Mouse (Mus musculus): ENCODE measurements around the gene Leap2. TPM values are rescaled to one million over a fixed set of nuclear protein-coding genes. Genes with fewer than 3 reads are reported as not detected.

Leap2 gene
- total RNA-seq, 2 experiments from 2014 or later = not detected

DNA sequence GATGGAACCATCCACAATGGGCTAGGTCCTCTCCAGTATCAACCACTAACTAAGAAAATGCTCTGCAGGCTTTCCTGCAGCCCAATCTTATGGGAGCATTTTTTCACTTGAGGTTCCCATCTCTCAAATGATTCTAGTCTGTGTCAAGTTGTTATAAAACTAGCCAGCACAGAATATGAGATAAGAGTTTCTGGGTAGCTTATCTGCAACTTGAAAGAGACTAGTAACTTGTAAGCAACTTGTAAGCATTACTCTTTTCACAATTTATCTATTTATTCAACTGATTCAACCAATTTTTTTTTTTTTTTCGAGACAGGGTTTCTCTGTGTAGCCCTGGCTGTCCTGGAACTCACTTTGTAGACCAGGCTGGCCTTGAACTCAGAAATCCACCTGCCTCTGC, 19.3 kb downstream of the Leap2 start:
- no peak for DNase-seq
- intact Hi-C loops (cut with DNase I; ENCODE audit: low total_unique reads) = no loop called here

GRCm38 (mm10) chr11:53393856-53394255, 29.1 kb downstream of the Leap2 start:
- intact Hi-C loops (cut with DNase I; ENCODE audit: low total_unique reads) = no loop called here
- DNase-seq = no peak

DNA sequence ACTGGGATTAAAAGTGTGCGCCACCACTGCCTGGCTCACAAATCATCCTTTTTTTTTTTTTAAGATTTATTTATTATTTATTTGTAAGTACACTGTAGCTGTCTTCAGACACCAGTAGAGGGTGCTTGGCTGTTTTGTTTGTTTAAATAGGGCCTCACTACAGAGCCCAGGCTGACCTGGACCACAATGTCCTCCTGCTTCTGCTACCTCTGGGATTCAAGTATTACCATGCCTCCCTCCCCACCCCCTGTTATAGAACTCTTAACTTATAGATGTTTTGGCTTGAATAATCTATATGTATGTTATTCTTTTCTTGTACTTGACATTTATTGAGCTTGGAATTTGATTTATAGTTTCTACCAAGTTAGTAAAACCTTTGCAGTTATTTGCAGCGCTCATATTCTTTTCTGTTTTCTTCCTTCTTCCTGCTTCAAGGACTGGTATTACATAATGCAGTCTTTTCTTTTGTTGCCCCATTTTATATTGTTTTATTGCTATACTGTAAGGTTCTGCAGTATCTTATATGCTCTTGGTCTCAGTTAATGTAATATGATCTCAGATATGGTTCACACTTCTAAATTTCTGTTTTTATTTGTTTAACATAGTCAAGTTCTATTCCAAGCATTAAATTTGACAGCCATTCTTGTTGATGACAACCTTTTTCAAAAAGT, 39.1 kb downstream of the Leap2 start:
- intact Hi-C loops (cut with DNase I; ENCODE audit: low total_unique reads) = no loop called here
- DNase-seq = no peak

GRCm38 (mm10) chr11:53378918-53379317, 44.1 kb downstream of the Leap2 start:
- intact Hi-C loops (cut with DNase I; ENCODE audit: low total_unique reads) = no loop called here

More at GRCm38 (mm10) chr11:53378918-53379317, 44.1 kb downstream of the Leap2 start:
- DNase-seq = no peak

Small RNA genes lying within 50 kb of the gene (microRNA-seq; reads per million reads assigned to microRNA genes)
- 0 reads per million in 2 experiments for gene Mir6920

Other genes starting within 250 kb of the Leap2 start
- gene Hspa4, start 122.7 kb downstream of the Leap2 start, total RNA-seq (2021) = 100 to 1,000 TPM in 1 of 2 experiments, 10 to 100 TPM in 1; 94.8 to 113 TPM
- gene Zcchc10, start 98.5 kb downstream of the Leap2 start, total RNA-seq (2021) = 1 to 10 TPM; 7.4 to 8.7 TPM
- 10 to 100 TPM; 82.6 to 94.5 TPM for gene Aff4, start 72.3 kb downstream of the Leap2 start, total RNA-seq (2021)
- 1,000 to 10,000 TPM; 1,068 to 1,224 TPM for gene Uqcrq, start 7.7 kb upstream of the Leap2 start, total RNA-seq (2021)
- gene Gdf9, start 7.9 kb upstream of the Leap2 start, total RNA-seq (2021) = under 1 TPM; 0.33 to 0.68 TPM
- not detected for gene Gm10447, start 33.9 kb upstream of the Leap2 start, total RNA-seq (2021)
- gene Shroom1, start 34.0 kb upstream of the Leap2 start, total RNA-seq (2021) = under 1 TPM; 0.31 to 0.38 TPM
- not detected for gene Gm9837, start 47.3 kb upstream of the Leap2 start, total RNA-seq (2021)
- gene Gm9945, start 57.0 kb upstream of the Leap2 start, total RNA-seq (2021) = not detected
- gene Sowaha, start 57.1 kb upstream of the Leap2 start, total RNA-seq (2021) = under 1 TPM; 0.11 to 0.12 TPM
- gene Sept8, start 96.1 kb upstream of the Leap2 start, total RNA-seq (2021) = 10 to 100 TPM; 25.6 to 31.3 TPM
- 1 to 10 TPM; 6.8 to 7.4 TPM for gene Kif3a, start 144.2 kb upstream of the Leap2 start, total RNA-seq (2021)
- gene Il4, start 195.5 kb upstream of the Leap2 start, total RNA-seq (2021) = not detected
- gene Il13, start 211.5 kb upstream of the Leap2 start, total RNA-seq (2021) = not detected